Mouse (Mus musculus) thymus, adult 2 months (tissue): ENCODE data around the gene Prpf19.

Source experiments
- CTCF ChIP-seq: fragments of 200-500 bp; IDR thresholded peaks from 2 replicates; pipeline ENCODE4 v1.5.1; 2012; ENCODE audit warnings: mild to moderate bottlenecking, control low read depth, low read length, moderate library complexity, borderline replicate concordance; ENCODE audit not compliant: control insufficient read depth, poor library complexity, insufficient read depth; ENCODE audit errors: extremely low read depth
- POLR2A ChIP-seq: fragments of 200-500 bp; IDR thresholded peaks from 2 replicates; pipeline ENCODE4 v1.6.1; 2012; ENCODE audit warnings: mild to moderate bottlenecking, low read length, control low read depth, moderate library complexity; ENCODE audit not compliant: control insufficient read depth, poor library complexity, insufficient read depth; ENCODE audit errors: extremely low read depth

DNA sequence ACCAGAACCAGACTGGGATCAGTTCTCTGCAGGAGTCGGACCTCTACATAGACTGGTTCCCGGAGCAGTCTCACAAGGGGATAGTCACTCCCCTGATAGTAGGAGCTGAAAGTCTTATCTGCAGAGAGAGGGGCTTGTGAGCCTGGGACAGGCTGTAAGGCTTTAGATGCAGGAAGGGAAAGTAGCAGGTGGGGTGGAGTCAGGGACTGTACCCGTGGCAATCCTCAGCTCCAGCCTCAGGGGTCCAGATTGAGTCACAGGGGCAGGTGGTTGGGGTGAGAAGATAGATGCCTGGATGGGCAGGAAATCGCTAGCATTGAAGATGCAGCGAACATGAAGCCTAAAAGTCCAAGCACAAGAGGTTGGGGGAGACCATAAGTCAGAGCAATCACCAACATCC, 21.5 kb downstream of the Prpf19 start:
- TF ChIP-seq POLR2A (no peak), CTCF (no peak)
